Mouse (Mus musculus): ENCODE measurements around the gene Rad54l2.
A peak's percentile ranks its signal among the peaks of the same experiment; 100 is the strongest.

The Rad54l2 gene

DNA sequence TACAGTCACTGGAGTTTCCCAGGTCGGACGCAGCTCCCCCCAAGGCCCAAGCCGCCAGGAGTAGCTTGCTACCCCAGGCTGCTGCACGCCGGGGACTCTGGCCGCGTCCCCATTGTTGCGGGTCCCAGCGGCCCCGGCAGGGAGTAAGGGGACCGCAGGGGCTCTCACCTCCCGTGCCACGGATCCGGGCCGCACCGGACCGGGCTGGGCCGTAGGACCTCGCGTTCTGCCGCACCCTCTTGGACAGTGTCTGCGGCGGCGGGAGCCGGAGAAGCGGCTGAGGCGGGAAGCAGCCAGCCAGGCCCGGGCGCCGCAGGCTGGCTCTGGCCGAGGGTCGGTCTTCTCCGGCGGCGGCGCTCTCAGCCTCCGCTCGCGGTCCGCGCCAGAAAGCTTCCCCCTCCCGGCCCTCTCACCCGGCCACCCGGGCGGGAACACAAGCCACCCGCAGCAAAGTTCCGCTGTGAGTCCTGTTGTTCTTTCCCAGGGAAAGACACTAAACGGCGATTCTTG is at the start of gene Rad54l2:
TSS of gene Rad54l2 (minus strand) at position 383 of the 510 bp plus-strand sequence.
- peak; percentile 75 for DNase-seq (ENCODE audit: low read depth, low spot score)

DNA sequence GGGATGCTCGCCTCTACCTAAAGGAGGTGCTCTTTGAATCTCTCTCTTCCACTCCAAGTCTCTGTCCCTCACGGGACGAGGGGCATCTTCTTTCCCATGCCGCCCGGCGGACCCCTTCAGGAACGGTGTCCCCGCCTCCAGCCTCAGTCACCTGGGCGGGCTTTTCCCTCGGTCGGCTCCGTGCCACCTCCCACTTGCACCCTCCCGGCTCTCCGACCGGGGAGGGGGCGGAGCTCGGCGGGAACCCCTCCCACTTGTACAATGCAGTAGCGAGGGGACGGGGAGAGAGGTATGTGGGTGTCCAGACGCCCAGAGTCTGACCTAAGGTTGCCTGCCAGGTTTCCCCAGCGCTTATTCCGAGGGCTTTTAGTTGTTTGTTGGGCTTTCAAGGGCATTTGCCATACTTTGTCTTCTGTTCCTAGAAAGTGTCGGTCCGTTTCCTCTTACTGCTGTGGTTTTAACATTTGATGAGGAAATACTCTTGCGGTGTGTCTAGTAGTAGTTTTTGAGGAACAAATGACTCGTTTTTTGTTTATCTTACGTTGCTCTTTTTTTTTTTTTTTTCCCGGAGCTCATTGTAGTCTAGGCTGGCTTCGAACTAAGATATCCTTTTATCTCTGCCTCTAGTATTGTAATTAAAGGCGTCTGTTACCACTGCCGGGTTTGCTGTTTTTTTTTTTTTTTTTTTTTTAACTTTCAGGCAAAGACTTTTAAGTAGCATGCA is 33.5 kb upstream of the Rad54l2 start:
- DNase-seq (ENCODE audit: low read depth, low spot score) = peak; percentile 90

GRCm38 (mm10) chr9:106821618-106822380 is 32.8 kb upstream of the Rad54l2 start, which contains the start of gene Dcaf1:
Dcaf1 (plus strand) TSS chr9:106821874.
- peak; percentile 98 for DNase-seq (ENCODE audit: low read depth, low spot score)

DNA sequence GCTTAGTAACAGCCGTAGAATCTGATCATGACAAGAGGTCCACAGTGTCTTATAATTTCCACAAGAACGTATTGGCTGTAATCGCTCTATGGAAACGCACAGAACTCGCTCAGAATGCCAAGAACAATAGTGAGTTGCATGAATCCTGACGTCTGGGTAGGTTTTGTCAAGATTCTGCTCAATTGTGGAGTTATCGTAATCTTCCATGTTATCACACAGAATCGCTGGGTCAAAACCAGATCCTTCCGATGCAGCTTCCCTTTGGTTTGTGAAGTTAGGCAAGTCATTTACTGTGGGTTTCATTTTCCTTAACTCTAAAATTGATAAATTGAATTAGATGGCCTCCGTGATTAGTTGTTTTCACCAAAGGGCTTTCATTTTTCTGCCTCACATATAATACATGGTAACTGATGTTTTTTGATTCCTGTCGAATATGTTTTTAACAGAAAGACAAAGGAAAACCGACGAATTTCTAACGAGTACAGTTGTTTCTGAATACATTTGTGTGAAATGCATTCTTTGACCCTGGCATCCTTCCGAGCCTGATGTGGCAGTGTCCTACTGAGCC is 32.1 kb upstream of the Rad54l2 start:
- no peak for DNase-seq (ENCODE audit: low read depth, low spot score)

DNA sequence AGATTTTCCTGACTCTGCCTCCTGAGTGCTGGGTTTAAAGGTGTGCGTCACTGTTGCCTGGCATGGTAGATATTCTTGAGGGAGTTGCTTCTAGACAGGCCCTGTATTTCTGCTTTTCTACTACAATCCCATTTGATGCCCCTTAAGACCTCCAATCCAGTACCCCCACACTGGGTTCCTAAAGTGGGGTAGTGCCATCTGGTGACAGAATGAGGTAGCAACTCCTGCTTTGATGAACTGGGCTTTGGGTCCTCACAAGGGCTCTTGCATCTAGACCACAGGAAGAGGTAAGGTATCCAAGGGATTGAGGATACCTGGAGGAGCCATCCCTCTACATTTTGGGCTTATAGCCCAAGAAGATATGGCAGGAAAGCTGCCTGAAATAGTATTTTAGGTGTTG is 30.2 kb upstream of the Rad54l2 start:
- DNase-seq (ENCODE audit: low read depth, low spot score) = no peak

DNA sequence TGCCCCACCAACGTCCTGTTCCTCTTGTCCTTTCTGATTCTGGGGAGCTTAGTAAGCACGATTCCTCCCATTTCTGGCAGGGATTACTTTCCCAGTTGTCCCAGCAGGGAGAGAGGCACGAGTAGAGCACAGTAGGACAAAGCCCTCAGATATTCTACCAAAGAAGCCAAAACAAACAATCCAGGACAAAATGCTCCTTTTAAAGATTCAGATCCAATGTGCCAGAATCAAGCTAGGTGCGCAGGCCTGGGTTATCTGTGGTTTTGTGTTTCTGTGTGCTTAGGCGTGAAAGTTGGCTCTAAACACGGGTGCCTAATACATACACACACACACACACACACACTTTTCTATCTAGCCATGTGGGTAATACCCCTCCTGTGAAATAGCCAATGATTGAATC is 29.2 kb upstream of the Rad54l2 start:
- no peak for DNase-seq (ENCODE audit: low read depth, low spot score)

DNA sequence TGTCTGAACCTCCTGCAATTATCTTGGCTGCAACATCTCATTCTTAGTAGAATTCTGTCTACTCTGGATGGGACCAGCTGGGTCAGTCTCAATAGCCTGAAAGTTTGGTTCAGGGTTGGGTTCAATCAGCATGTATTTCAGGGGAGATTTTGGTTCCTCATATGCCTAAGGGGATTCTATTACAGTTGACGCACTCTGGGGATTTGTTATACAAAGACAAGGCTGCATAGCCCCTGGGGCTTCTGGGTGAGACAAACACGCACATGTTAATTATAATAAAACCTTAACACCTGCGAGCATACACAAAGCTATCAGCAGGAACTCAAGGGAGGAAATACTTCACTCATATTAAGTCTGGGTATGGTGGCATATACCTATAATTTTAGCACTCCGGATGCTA is 17.5 kb upstream of the Rad54l2 start:
- no peak for DNase-seq (ENCODE audit: low read depth, low spot score)

- no peak for DNase-seq (ENCODE audit: low read depth, low spot score)
Observed at GRCm38 (mm10) chr9:106790831-106791230, 1.8 kb upstream of the Rad54l2 start.

DNA sequence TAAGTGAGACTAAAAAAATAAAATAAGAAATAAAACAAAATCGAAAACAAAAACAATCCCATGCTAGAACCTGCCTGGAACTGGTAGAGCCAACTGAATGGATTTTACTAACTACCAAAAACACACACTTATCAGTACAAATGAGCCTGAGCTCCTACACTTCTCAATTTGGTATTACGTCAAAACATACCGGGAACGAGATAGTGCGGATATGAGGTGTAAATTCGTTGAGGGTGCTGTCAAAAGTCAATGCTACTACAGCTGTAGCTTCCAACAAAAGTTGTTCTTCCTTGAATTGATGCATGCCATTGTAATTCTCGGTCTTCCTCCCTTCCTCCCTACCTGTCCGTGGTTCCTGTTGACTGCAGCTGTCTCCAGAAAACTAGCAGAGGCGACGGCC is 369 bp upstream of the Rad54l2 start:
- DNase-seq (ENCODE audit: low read depth, low spot score) = no peak

DNA sequence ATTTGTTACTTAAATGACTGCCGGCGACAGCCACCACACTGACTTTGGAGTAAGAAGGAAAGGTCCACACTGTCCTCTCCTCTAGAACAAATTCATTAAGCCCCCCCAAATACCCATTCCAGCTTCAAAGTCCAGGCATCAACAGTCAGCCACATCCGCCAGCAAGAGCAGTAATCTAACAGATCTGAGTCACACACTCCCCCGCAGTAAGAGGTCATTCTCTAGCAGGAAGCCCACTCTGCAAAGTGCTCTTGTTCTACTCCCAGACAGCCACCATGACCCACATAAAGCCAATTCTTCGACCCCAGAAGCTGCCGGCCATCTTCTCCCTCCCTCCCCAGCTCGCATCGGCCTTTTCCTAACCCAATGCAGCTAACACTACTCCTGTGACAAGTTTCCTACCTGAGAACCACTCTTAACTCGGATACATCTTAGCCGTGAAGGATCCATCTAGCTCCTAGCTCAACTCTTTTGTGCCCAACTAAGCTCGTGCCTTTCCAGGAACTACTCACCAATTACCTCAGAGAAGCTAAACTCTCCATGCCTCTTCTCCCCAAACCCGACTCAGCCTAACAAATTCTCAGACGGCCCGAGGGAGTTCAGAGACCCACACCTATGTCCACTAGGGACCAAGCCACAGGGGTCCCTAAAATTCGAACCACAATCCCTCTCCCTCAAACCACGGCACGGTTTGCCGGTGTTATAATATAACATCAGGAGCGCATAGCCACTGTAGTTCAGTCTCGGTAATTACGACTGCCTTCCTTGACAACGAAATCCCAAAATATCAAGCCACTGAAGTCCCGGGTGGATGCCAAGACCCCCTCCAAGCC is 799 bp downstream of the Rad54l2 start:
- peak; percentile 63 for DNase-seq (ENCODE audit: low read depth, low spot score)

GRCm38 (mm10) chr9:106785206-106785605 is 3.8 kb downstream of the Rad54l2 start:
- DNase-seq (ENCODE audit: low read depth, low spot score) = no peak

DNA sequence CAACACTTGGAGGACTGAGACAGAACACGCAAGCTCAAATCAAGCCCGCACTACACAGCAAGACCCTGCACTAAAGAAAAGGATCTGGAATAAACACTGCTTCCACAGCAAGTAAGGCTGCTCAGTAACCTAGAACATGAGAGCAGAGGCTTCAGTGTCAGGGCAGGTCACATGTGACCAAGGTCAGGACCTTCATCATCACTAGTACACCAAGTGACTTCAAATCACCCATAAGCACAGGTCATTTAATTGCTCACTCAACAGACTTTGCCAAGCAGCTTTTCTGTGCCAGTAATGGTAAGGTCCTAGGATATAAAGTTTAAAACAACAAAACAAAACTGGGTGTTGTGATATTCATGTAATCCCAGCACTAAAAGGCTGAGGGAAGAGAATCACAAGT is 5.4 kb downstream of the Rad54l2 start:
- no peak for DNase-seq (ENCODE audit: low read depth, low spot score)

DNA sequence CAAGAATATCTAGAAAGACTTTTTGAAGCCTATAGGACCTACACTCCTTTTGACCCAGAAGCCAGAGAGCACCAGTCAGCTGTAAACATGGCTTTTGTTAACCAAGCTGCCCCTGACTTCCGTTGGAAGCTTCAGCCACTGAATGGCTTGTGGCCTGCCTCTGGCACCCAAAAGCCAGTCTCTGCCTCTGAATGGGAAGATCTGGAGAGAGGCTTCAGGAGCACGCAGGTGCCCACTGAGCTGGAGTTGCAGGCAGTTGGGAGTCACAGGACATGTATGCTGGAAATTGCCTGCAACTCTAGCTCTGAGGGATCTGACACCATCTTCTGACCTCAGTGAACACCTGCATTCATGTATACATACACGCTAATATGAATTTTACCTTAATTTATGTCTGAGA is 8.9 kb downstream of the Rad54l2 start:
- no peak for DNase-seq (ENCODE audit: low read depth, low spot score)

DNA sequence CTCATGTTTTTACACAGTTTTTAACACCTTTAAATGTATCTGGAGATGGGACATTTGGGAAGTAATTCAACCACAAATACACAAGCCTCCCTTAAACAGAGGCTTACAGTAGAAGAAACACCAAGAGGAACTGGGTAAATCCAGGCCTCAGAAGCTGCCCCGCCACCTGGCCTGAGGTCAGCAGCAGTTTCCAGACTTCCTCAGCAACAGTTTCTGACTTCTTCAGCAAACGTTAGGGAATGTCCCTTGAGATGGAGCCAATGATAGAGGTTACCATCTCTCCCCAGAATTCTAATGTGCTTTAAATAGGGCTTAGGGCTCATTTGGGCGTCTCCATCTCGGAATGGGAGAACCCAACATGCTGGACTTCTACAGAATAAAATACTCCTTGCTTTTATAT is 10.7 kb downstream of the Rad54l2 start:
- DNase-seq (ENCODE audit: low read depth, low spot score) = no peak

GRCm38 (mm10) chr9:106777423-106777822 is 11.6 kb downstream of the Rad54l2 start:
- no peak for DNase-seq (ENCODE audit: low read depth, low spot score)

- DNase-seq (ENCODE audit: low read depth, low spot score) = no peak
Observed at GRCm38 (mm10) chr9:106776116-106776515, 12.9 kb downstream of the Rad54l2 start.

DNA sequence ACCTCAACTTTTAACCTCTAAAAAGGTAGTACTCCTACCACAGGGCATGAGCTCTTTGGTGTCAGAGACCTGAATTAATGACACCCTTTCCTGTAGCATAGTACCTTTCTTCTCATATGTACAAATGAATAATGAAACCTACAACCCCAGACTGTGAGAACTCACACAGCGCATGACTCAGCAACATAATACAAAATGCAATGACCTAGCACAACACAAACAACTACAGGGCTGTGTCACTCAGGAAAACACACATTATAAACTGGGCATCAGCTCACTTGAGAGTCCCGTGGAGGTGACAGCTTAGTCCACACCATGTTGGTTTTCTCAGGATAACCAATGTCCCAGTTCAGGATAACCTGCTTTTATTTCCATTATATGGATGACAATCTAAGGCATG is 17.2 kb downstream of the Rad54l2 start:
- DNase-seq (ENCODE audit: low read depth, low spot score) = no peak

GRCm38 (mm10) chr9:106770216-106770615 is 18.8 kb downstream of the Rad54l2 start:
- DNase-seq (ENCODE audit: low read depth, low spot score) = no peak

DNA sequence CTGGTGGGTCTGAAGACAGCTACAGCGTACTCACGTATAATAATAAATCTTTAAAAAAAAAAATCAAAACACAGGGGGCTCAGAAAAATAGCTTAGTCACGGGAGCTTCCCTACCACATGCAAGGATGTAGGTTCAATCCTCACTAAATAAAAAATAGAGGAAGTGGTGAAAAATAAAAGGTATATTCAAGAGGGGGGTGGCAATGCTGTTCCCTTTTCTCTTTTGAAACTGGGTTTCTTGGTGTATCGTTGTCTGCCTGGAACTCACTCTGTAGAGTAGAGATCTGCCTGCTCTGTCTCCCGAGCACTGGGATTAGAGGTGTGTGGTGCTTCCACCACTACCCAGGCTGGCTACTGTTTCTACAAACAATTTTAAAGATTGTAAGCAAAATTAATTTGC is 19.2 kb downstream of the Rad54l2 start:
- no peak for DNase-seq (ENCODE audit: low read depth, low spot score)

- no peak for DNase-seq (ENCODE audit: low read depth, low spot score)
Observed at GRCm38 (mm10) chr9:106756421-106756820, 32.6 kb downstream of the Rad54l2 start.

GRCm38 (mm10) chr9:106755776-106756175 is 33.2 kb downstream of the Rad54l2 start:
- DNase-seq (ENCODE audit: low read depth, low spot score) = no peak

DNA sequence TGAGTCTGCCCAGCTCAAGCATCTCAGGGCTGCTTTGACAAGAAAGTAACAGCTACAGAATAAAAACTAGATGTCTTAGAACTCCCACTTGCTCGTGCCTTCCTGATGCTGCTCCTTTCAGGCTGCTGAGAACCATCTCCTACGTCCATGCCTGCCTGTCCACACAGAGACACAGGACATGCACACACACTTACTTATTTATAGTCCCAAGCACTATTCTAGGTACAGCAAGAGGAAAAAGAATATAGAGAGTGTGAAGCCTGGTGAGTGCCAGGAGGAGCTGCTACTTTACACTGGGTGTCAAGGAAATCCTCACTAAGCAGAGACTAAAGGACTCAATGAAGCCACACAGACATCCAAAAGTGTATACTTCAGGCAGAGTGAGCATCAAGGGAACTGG is 34.7 kb downstream of the Rad54l2 start:
- no peak for DNase-seq (ENCODE audit: low read depth, low spot score)

Data from 3T3-L1 (cell line).